Mouse (Mus musculus): Measurements from ENCODE around the gene Ttc5.
A peak's percentile ranks its signal among the peaks of the same experiment; 100 is the strongest.
"Not testable (repeated sequence)": the region's sequence is repeated elsewhere in the genome, so short reads cannot be mapped to it uniquely, and the experiment has no call there.

Gene Ttc5

GRCm38 (mm10) chr14:50785251-50785637 lies at the start of gene Ttc5:
Gene Ttc5, minus strand, starts transcription at chr14:50785519.
- DNase-seq = peak; percentile 88

GRCm38 (mm10) chr14:50834435-50834834 lies 49.1 kb upstream of the Ttc5 start:
- DNase-seq = no peak

- DNase-seq = no peak
These were observed 48.6 kb upstream of the Ttc5 start for GRCm38 (mm10) chr14:50833964-50834363.

- DNase-seq = no peak
These were observed 44.6 kb upstream of the Ttc5 start for GRCm38 (mm10) chr14:50829878-50830277.

- no peak for DNase-seq
These were observed 41.3 kb upstream of the Ttc5 start for GRCm38 (mm10) chr14:50826579-50826978.

- no peak for DNase-seq
These were observed 38.9 kb upstream of the Ttc5 start for GRCm38 (mm10) chr14:50824219-50824618.

- no peak for DNase-seq
These were observed 37.9 kb upstream of the Ttc5 start for GRCm38 (mm10) chr14:50823240-50823639.

GRCm38 (mm10) chr14:50813060-50813459 lies 27.7 kb upstream of the Ttc5 start:
- no peak for DNase-seq

GRCm38 (mm10) chr14:50807487-50808072 lies 22.3 kb upstream of the Ttc5 start, which contains the start of the genes Ccnb1ip1 and Parp2:
Gene Ccnb1ip1, minus strand, starts transcription at chr14:50807732.
Gene Parp2, plus strand, starts transcription at chr14:50807841.
- DNase-seq = peak; percentile 92

- not testable (repeated sequence) for DNase-seq
These were observed 21.1 kb upstream of the Ttc5 start for GRCm38 (mm10) chr14:50806469-50806868.

GRCm38 (mm10) chr14:50804683-50805082 lies 19.4 kb upstream of the Ttc5 start:
- DNase-seq = no peak

GRCm38 (mm10) chr14:50802843-50803562 lies 17.7 kb upstream of the Ttc5 start:
- no peak for DNase-seq

GRCm38 (mm10) chr14:50802441-50802840 lies 17.1 kb upstream of the Ttc5 start:
- no peak for DNase-seq

- no peak for DNase-seq
These were observed 14.4 kb upstream of the Ttc5 start for GRCm38 (mm10) chr14:50799502-50800259.

GRCm38 (mm10) chr14:50798512-50798911 lies 13.2 kb upstream of the Ttc5 start:
- DNase-seq = no peak

- no peak for DNase-seq
These were observed 11.1 kb upstream of the Ttc5 start for GRCm38 (mm10) chr14:50796464-50796863.

GRCm38 (mm10) chr14:50795965-50796364 lies 10.6 kb upstream of the Ttc5 start:
- no peak for DNase-seq

- DNase-seq = no peak
These were observed 10.1 kb upstream of the Ttc5 start for GRCm38 (mm10) chr14:50795261-50795935.

GRCm38 (mm10) chr14:50788157-50788556 lies 2.8 kb upstream of the Ttc5 start:
- DNase-seq = no peak

GRCm38 (mm10) chr14:50784391-50785250 lies 698 bp downstream of the Ttc5 start:
- DNase-seq = no peak

GRCm38 (mm10) chr14:50782166-50782565 lies 3.2 kb downstream of the Ttc5 start:
- no peak for DNase-seq

GRCm38 (mm10) chr14:50771342-50771741 lies 14.0 kb downstream of the Ttc5 start:
- no peak for DNase-seq
